Mouse (Mus musculus) testis, adult 2 months (tissue): ENCODE data around the gene Ecd.

ENCODE experiments used
- CTCF ChIP-seq: fragments of 200-500 bp; IDR thresholded peaks from 2 replicates; pipeline ENCODE4 v1.5.1; 2012; ENCODE audit warnings: low read depth, mild to moderate bottlenecking, inconsistent platforms, low read length, moderate library complexity; ENCODE audit not compliant: control insufficient read depth, insufficient read depth, insufficient replicate concordance
- POLR2A ChIP-seq: fragments of 200-500 bp; IDR thresholded peaks from 2 replicates; pipeline ENCODE4 v1.6.1; 2012; ENCODE audit warnings: low read depth, mild to moderate bottlenecking, inconsistent platforms, low read length, moderate library complexity; ENCODE audit not compliant: control insufficient read depth

- no peak for TF ChIP-seq POLR2A
- no peak for TF ChIP-seq CTCF
These were observed 49.8 kb downstream of the Ecd start for GRCm38 (mm10) chr14:20298131-20298530.
